Mouse (Mus musculus) bone marrow macrophage, adult 2 months (primary cell): ENCODE data around the gene Mid1. TPM values are rescaled to one million over a fixed set of nuclear protein-coding genes. Genes with fewer than 3 reads are reported as not detected.
"Not testable (repeated sequence)": the region's sequence is repeated elsewhere in the genome, so short reads cannot be mapped to it uniquely, and the experiment has no call there.

Source experiments
- H3K27ac ChIP-seq: 2 replicates; pipeline ENCODE4 v1.5.1; 2012; ENCODE audit warnings: low read depth, low read length; ENCODE audit not compliant: insufficient read depth
- H3K4me1 ChIP-seq: 2 replicates; pipeline ENCODE4 v1.6.1; 2012; ENCODE audit warnings: low read length; ENCODE audit not compliant: control insufficient read depth, insufficient read depth
- H3K4me3 ChIP-seq: 2 replicates; pipeline ENCODE4 v1.5.1; 2012; ENCODE audit warnings: mild to moderate bottlenecking, low read length, moderate library complexity; ENCODE audit not compliant: insufficient read depth
- polyA plus RNA-seq: library from polyadenylated mRNA; stranded (reverse); fragments of >200 nt; gene quantifications from 2 replicates; pipeline ENCODE4 v1.2.4, GENCODE M21; 2012; ENCODE audit not compliant: missing spikeins, insufficient read depth, insufficient read length

Gene Mid1
- polyA plus RNA-seq, 1 experiment, result 22.0 TPM

DNA sequence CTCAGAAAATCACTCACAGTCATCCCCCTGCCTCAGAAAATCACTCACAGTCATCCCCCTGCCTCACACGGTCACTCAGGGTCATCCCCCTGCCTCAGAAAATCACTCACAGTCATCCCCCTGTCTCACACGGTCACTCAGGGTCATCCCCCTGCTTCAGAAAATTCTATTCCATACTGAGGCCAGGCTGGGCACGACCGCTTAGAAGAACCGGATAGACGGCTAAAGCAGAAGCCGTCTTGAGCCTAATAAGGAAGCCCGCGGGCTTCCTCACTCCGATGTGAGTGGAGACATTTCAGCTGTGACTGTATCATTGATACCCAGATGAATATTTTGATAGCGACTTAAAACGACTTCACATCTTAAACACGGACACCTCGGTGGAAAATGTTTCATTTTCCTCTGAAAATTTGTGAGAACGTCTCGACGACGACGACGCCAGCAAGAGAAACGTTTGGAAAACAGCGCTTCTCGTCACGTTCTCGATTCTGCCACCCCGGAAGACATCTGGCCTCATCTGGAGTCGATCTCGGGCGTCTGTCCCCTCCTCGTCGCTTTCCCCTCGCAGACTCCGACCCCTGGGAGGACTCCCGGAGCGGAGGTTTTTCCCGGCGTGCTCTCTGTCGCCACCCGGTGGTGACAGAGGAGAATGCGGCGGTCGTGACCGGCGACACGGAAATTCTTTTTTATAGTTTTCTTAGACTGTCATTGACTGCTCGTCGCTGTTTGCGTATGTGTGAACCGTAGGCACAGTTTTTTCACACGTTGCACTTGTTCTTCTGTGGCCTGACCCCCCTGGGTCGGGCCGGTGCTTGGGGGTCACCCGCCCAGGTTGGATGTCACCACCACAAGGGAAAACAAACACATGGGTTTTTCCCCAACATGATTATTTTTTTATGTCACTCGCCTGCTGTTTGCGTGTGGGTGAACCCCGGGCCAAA, 305.0 kb downstream of the Mid1 start:
- peak overlapping the region; percentile 22 for H3K4me3 ChIP-seq
- not testable (repeated sequence) for H3K4me1 ChIP-seq, H3K27ac ChIP-seq

DNA sequence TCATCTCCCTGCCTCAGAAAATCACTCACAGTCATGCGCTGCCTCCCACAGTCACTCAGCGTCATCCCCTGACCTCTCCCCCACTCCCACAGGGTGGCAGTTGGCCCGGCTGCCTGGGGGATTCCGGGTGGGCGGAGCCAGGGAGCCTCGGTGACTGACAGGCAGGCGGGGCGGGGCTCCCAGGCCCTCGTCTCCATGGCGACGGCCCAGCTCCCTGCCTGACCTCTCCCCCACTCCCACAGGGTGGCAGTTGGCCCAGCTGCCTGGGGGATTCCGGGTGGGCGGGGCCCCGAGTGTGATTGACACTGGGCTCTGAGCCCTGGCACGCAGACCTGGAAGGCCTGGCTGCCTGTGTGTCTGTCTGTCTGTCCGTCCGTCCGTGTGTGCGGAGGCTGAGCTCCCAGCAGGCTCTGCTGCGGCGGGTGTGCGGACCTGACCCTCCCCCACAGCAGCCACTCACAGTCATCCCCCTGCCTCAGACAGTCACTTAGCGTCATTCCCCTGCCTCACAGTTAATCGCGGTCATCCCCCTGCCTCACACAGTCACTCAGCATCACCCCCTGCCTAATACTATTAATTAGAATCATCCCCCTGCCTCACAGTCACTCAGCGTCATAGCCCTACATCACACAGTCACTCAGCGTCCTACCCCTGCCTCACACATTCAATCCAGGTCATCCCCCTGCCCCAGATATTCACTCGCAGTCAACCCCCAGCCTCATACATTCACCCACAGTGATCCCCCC, 306.3 kb downstream of the Mid1 start:
- H3K27ac ChIP-seq, H3K4me3 ChIP-seq, H3K4me1 ChIP-seq: not testable (repeated sequence)

DNA sequence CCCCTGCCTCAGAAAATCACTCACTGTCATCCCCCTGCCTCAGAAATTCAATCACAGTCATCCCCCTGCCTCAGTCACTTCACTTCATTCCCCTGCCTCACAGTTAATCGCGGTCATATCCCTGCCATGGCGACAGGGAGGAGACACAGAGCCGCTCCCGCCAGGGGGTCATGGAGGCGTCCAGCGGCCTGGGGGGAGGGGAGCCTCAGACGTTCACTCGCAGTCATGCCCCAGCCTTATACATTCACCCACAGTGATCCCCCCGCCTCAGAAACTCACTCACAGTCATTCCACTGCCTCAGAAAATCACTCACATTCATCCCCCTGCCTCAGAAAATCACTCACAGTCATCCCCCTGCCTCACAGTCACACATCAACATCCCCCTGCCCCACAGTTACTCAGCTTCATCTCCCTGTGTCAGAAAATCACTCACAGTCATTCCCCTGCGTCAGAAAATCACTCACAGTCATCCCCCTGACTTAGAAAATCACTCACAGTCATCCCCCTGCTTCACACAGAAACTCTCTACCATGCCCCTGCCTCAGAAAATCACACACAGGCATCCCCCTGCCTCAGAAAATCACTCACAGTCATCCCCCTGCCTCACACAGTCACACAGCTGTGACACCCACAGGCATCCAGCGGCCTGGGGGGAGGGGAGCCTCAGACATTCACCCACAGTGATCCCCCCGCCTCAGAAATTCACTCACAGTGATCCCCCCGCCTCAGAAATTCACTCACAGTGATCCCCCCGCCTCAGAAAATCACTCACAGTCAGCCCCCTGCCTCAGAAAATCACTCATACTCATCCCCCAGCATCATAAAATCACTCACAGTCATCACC, 307.3 kb downstream of the Mid1 start:
- H3K4me3 ChIP-seq, H3K4me1 ChIP-seq, H3K27ac ChIP-seq: not testable (repeated sequence)

DNA sequence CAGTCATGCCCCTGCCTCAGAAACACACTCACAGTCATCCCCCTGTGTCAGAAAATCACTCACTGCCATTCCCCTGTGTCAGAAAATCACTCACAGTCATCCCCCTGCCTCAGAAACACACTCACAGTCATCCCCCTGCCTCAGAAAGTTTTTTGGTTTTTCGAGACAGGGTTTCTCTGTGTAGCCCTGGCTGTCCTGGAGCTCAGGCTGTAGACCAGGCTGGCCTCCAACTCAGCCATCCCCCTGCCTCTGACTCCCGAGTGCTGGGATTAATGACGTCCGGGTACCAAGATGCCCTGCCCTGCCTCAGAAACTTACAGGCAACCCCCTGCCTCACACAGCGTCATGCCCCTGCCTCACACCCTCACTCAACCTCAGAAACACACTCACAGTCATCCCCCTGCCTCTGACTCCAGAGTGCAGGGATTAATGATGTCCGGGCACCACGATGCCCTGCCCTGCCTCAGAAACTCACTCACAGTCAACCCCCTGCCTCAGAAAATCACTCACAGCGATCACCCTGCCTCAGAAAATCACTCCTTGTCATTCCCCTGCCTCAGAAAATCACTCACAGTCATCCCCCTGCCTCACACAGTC, 308.1 kb downstream of the Mid1 start:
- not testable (repeated sequence) for H3K27ac ChIP-seq, H3K4me3 ChIP-seq, H3K4me1 ChIP-seq

GRCm38 (mm10) chrX:169994011-169994865, 309.2 kb downstream of the Mid1 start:
- H3K27ac ChIP-seq, H3K4me1 ChIP-seq, H3K4me3 ChIP-seq: not testable (repeated sequence)

GRCm38 (mm10) chrX:169994866-169995711, 310.1 kb downstream of the Mid1 start:
- not testable (repeated sequence) for H3K4me1 ChIP-seq, H3K27ac ChIP-seq, H3K4me3 ChIP-seq

GRCm38 (mm10) chrX:169995909-169996521, 311.0 kb downstream of the Mid1 start:
- not testable (repeated sequence) for H3K27ac ChIP-seq, H3K4me1 ChIP-seq, H3K4me3 ChIP-seq

GRCm38 (mm10) chrX:169996926-169997325, 311.9 kb downstream of the Mid1 start:
- not testable (repeated sequence) for H3K4me3 ChIP-seq, H3K4me1 ChIP-seq, H3K27ac ChIP-seq

DNA sequence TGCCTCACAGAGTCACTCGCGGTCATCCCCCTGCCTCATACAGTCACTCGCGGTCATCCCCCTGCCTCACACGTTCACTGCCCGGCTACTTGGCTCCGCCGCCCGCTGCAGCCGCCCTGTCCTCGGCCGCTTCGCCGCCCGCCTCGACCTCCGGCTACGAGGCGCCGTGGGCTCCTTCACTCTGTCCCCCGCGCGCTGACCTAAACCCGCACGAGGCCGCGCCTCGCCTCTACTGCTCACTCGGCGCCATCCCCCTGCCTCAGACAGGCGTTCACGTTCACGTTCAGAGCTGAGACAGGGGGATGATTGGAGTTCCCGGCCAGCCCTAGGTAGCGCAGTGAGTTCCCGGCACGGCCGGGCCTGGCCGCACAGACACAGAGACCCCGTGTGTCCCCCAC, 312.5 kb downstream of the Mid1 start:
- H3K27ac ChIP-seq, result peak overlapping the region; percentile 68
- H3K4me3 ChIP-seq, result peak overlapping the region; percentile 73

GRCm38 (mm10) chrX:169997854-169998456, 313.0 kb downstream of the Mid1 start:
- H3K4me1 ChIP-seq, result not testable (repeated sequence)
- Histone ChIP-seq H3K27ac (peak overlapping the region; percentile 68), H3K4me3 (peak overlapping the region; percentile 73)

More for the DNA sequence above, 312.5 kb downstream of the Mid1 start:
- H3K4me1 ChIP-seq, result not testable (repeated sequence)

DNA sequence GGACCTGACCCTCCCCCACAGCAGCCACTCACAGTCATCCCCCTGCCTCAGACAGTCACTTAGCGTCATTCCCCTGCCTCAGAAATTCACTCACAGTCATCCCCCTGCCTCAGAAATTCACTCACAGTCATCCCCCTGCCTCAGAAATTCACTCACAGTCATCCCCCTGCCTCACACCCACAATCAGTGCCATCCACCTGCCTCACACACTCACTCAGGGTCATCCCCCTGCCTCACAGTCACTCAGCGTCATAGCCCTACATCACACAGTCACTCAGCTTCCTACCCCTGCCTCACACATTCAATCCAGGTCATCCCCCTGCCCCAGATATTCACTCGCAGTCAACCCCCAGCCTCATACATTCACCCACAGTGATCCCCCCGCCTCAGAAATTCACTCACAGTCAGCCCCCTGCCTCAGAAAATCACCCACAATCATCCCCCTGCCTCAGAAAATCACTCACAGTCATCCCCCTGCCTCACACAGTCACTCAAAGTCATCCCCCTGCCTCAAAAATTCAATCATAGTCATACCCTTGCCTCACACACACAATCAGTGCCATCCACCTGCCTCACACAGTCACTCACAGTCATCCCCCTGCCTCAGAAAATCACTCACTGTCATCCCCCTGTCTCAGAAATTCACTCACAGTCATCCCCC, 313.7 kb downstream of the Mid1 start:
- not testable (repeated sequence) for H3K27ac ChIP-seq, H3K4me3 ChIP-seq, H3K4me1 ChIP-seq

DNA sequence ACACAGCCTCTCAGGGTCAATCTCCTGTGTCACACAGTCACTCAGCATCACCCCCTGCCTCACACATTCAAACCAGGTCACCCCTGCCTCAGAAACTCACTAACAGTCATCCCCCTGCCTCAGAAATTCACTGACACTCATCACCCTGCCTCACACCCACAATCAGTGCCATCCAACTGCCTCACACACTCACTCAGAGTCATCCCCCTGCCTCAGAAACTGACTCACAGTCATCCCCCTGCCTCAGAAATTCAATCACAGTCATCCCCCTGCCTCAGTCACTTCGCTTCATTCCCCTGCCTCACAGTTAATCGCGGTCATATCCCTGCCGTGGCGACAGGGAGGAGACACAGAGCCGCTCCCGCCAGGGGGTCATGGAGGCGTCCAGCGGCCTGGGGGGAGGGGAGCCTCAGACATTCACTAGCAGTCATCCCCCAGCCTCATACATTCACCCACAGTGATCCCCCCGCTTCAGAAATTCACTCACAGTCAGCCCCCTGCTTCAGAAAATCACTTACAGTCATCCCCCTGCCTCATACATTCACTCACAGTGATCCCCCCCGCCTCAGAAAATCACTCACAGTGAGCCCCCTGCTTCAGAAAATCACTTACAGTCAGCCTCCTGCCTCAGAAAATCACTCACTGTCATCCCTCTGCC, 314.4 kb downstream of the Mid1 start:
- H3K4me3 ChIP-seq, H3K27ac ChIP-seq: not testable (repeated sequence)

More for the DNA sequence above, 314.4 kb downstream of the Mid1 start:
- H3K4me1 ChIP-seq, result not testable (repeated sequence)
